Mouse (Mus musculus): ENCODE results near the gene Card14.

Card14 gene

DNA sequence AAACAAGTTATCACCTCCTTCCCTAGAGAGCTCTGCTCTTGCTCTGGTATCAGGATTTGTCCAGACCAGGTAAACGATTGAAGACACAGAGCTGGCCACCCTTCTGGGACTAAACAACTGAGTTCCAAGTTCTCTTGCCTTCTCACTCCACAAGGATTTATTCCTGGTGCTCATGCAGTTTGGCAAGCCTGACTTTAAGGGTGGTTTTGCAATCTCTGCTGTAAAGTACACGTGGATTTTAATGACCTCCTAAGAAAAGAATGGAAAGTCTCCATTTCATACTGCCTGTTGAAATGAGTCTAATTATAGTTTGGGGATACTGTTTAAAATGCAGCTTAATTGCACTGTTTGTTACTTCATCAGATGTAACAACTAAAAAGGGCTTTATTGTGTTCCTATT, 6.6 kb upstream of the Card14 start:
- DNase-seq (ENCODE audit: low spot score), result no peak

DNA sequence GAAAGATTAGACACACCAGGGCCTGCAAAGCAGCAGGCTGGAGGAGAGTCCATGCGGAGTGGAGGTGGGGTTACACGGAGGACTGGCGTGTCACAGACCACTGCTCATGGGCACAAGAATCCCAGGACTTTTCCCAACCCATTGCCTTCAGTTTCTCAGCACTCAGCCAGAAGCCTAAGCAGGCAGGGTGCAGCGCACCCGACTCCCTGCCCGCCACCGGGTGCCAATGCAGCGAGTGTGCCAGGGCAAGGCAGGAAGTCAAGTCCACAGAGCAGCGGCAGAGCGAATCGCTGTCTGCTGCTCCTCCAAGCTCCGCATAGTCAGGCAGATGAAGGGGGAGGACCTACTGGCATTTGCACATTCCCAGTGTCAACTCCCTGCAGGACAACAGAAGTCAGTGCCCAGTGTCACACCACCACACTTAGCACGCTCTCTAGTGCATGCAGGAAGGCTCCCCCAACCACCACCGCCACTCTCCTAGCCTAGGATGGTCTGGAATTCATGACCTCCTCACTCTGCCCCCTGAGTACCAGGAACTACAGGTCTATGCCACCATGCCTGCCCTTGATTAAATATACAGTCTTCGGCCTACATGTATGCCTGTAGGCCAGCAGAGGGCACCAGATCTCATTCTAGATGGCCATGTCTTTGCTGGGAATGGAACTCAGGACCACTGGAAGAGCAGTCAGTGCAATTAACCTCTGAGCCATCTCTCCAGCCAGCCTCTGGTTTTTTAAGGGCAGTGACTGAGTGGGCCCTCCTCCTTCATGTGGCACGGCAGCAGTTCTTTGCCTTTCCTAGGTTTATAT, 2.5 kb upstream of the Card14 start:
- DNase-seq (ENCODE audit: low spot score), result peak; percentile 18

DNA sequence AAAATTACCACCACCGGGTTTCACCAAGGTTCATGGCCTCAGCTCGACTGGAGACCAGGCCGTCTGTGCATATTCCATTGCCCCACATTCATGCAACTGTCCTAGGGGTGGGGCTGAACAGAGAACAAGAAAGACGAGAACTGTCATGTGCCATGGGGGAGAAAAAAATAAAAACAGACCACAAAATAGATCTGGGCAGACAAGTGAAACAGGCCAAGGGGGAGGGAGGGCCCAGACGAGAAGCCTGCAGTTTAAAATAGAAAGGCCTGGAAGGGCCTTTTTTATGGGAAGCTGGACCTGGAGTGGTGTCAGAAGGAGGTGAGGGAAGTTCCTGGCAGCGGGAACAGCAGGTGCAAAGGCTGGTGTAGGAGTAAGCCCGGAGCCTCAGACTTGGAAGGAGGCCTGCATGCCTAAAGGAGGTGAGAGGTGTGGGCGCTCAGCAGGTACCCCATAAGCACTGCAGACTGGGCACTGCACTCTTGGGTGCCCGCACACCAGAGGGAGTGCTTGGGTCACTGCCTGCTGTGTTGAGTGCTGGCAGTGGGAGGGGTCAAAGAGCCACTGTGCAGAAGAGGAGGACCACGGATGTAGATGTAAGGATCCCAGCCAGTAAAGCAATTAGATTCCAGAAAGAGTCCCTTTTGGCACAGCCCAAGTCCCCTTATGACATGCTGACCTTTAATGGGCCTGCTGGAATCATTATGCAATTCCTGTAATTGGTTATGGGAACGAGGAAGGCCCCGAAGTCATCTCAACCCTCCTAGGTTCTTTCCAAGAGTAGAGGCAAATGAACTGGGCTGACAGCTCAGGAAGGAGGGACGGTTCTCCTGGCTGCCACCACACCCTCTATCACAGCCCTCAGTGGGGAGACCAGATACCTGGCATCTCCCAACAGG, 558 bp upstream of the Card14 start:
- no peak for DNase-seq (ENCODE audit: low spot score)

DNA sequence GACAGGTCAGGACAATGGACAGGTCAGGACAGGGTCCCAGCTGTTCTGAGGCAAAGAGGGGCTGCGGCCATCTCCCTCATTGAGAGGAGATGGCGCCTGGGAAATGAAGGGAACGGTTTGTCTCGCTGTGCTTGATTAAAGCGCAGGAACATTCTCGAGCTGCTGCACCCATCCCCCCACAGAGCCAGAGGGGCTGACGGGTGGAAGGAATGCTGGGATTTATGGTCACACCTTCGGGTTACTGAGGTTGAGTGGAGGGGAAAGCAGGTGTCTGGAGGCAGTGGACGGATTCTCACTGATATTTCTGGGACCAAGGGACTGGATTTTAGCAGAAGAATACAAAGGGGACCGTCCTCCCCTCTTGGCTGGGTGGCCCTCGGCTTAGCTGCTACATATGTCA, 348 bp downstream of the Card14 start:
- no peak for DNase-seq (ENCODE audit: low spot score)

DNA sequence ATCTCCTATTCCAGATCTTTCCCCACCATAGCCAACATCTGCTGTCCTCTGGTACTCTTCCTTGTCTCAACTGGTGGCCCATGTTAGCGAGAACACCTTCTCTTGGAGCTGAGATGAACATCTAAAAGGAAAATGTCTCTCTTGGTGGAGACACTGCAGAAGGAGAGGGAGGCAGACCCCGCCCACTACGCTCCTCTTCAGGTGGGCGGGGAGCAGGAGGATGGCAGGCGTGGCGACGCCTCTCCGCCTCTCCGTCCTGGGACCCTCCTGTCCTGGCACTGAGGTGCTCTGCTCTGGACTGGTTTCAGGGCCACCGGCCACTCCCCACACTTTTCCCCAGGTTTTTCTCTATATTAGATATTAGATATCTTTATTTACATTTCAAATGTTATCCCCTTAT, 3.1 kb downstream of the Card14 start:
- no peak for DNase-seq (ENCODE audit: low spot score)

DNA sequence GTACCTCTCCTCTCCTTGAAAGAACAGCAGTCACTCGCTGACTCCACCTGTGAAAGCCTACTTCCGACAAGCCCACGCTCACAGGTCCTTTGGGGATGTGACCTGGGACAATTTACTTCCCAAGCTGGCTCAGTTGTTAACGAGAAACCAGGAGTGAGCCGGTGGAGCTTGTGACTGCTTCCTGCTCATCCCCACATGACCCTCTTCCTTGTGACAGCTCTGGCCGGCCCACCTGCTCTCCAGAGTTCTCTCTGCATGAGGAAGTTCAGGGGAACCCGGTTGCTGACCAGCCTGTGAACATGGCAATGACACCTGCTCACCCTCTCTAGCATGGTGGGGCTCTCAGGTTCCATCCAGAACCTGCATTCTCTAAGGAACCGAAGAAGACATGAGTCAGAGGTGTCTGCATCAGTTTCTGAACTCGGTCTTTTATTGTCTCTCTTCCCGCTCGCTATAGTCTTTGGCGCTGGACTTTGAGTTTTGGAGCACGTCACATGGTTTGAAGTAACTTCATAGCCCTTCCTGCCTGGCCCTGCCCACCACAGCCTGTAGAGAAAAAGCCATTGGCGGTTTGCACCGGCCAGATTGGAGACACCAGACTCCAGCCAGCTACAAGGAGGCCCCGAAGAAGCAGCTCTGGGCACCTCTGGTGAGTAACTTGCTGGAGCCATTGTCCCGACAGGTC, 6.8 kb downstream of the Card14 start:
- no peak for DNase-seq (ENCODE audit: low spot score)

DNA sequence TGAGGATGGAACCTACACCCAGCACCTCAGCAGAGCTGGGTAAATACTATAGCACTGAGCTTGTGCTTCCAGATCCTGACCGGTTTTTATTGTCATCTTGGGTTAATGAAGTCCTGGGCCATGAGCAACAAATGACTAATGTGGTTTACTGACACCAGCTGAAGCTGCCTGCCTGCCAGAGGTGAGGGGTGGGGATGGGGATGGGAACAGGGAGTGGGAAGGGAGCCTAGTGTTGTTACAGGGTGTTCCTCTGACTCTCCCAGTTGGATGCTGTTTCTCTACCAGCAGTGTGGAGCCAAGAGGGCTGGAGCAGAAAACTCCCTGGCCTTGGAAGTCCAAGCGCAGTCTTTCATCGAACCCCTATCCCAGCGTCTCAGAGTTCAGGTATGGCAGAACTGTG, 9.2 kb downstream of the Card14 start:
- no peak for DNase-seq (ENCODE audit: low spot score)

DNA sequence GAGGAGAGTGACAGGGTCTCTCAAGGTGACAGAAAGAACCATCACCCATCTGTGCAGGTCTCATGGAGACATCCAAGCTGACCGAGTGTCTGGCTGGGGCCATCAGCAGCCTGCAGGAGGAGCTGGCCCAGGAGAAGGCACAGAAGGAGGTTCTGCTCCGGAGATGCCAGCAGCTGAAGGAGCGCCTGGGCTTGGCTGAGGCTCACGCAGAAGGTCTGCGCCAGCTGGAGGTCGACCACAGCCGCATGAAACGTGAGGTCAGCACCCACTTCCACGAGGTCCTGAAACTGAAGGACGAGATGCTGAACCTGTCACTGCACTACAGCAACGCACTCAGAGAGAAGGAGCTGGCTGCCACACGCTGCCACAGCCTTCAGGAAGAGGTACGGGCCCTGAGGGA, 15.0 kb downstream of the Card14 start:
- no peak for DNase-seq (ENCODE audit: low spot score)

DNA sequence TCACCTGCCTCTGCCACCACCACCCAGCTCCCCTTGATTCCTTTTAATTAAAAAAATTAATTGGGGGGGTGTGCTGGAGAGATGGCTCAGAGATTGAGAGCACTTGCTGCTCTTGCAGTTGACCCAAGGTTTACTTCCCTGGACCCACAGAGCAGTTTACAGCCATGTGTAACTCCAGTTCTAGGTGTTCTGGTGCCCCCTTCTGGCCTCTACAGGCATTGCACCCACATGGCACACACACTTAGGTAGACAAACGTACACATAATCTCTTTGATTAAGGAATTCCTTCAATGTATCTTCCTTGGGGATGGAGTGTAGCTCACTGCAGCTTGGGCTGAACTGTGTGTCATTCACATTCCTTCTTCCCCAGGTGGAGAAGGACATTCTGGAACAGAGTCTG, 17.5 kb downstream of the Card14 start:
- DNase-seq (ENCODE audit: low spot score), result no peak

DNA sequence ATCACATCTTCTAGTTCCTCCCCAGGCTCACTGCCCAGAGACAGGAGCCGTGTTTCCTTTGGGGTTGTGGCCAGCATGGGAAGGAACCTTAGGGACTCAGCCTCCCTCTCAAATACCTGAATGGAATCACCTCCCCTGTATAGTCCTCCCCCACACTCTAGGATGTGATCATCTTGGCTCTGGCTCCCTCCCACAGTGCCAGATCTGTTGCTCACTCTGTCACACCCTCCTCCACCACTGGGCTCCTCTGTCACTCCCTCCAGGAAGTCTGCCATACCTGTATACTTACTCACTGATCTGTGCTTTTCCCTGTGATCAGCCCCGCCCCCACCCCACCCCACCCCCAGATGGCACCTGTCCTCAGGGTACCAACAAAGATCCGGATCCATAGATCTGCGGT, 23.0 kb downstream of the Card14 start:
- no peak for DNase-seq (ENCODE audit: low spot score)

DNA sequence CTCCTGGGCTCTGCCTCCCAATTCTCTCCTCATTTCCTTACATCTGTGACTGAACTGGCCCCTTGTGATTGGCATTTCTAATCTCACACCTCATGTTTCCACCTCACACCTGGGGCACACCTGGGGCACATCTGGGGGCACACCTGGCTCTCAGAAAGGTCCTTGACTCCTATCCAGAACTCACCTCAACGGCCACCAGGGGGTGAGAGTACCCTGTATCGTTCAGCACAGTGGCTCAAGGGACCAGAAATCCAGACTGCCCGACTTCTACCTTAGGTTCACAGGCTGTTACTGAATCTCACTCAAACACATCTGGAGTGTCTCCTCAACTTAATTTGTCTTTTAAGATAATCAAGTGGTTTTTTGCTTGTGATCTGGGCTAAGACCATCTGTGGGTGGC, 24.4 kb downstream of the Card14 start:
- DNase-seq (ENCODE audit: low spot score), result no peak

DNA sequence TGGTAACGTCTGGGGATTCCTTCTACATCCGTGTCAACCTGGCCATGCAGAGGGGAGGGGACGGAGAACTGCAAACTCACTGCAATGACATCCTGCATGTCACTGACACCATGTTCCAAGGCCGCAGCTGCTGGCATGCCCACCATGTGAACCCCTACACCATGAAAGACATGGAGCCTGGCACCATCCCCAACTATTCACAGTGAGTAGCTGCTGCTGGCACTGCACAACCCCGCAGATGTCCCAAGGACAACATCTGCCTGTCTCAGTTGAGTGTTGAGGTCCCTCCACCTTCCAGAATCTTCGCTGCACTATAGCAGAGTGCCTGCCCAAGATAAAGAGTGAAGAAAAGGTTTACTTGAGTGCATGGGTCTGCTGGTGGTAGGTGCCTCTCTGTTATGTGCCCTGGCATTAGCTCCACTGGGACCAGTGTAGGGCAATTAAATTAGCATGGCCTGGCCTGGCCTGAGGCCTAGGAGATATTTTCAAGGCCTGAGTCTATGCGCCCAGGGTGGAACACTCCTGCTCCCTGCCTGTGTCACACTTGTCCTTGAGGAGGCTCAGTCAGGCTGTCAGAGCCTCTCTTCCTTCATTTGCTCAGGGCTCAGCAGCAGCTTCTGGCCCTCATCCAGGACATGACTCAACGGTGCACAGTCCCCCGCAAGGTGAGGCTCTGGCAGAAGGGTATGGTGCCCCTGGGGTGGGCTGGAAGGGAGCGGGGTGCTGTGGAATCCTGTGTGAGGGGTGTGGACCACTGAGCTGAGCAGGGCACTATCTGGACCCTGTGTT, 30.9 kb downstream of the Card14 start:
- DNase-seq (ENCODE audit: low spot score), result no peak

DNA sequence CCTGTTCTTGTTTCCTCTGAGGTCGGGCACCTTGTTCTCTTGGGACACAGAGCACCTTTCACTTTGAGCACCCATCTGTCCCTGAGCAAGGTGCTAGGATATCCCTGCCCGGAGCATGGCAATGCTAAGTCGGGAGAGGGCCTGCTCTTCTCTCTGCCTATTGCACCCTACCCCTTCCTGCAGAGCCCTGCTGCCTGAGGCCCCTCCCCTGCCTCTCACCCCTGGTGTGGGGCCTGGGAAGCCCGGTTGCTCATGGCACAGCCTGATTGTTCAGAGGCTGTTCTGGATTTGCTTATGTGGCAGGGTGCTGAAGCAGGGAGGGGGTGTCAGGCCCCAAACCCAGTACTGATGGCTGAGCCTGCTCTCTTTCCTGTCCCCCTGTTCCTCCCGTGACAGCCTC, 31.6 kb downstream of the Card14 start:
- DNase-seq (ENCODE audit: low spot score), result no peak

DNA sequence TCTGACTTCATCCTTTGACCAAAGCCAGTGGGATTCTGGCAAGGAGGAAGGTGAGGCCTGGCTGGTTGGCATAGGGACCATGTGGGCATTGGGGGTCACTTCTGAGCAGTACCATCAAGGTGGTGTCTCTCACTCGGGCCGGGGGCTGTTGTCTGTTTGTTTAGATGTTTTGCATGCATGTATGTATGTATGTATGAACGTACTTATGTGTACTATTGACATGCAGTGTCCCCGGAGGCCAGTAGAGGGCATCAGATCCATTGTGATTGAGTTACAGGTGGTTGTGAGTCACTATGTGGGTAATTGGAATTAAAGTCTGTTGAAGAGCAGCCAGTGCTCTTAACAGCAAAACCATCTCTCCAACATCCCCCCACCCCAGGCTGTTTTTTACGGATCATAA, 32.1 kb downstream of the Card14 start:
- peak; percentile 74 for DNase-seq (ENCODE audit: low spot score)

DNA sequence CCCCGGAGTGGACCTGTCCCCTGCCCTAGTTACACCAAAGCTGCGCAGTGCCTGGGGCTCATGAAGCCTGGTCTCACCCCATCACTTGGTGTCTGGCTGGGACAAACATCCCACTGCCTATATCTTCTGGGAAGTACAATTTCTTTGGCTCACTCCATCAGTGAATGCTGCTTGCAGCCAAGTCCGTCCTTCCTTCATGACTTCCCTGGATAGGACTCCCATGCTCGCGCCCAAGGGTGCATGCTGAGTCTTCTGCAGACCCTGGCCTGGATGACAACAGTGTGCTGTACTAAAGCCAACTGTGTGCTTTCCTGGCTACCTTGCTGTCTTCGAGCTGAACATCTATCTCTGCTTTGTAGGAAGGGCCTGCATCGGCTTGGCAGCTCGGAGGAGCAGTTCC, 36.6 kb downstream of the Card14 start:
- no peak for DNase-seq (ENCODE audit: low spot score)

DNA sequence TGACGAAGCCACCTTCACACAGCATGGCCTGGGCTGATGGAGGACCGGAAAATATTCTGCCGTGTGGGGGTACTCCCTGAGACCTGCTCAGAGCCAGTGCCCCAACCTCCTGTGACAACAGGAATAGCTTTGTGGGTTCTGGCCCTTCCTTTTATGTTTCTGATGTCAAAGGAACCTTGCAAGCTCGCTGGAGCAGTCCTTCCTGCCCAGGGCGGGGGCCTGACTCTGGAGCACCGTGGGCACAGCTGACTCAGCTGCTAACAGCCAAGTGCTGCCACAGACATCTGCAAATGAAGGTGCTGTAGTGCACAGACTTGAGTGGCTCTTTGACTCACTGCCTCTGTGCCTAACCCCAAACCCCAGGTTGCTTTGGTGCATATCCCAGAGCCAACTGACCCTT, 37.3 kb downstream of the Card14 start:
- no peak for DNase-seq (ENCODE audit: low spot score)

DNA sequence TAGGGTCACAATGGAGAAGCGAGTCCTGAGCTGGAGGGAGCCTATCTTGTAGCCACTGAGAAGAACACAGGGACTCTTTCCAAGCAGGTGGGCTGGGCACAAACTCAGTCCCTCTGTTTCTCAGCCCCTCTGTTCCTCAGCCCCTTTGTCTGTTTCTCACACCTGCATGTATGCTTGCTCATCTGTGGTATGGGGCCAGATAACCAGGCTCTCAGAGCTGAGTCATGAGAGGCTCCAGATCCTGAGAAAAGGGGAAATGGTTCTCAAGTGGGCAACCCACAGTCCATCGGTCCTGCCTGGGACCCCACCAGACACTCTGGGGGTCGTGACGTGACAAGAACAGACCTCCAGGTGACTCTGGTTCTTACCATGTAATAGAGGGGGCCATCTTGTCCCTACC, 39.6 kb downstream of the Card14 start:
- DNase-seq (ENCODE audit: low spot score), result no peak

DNA sequence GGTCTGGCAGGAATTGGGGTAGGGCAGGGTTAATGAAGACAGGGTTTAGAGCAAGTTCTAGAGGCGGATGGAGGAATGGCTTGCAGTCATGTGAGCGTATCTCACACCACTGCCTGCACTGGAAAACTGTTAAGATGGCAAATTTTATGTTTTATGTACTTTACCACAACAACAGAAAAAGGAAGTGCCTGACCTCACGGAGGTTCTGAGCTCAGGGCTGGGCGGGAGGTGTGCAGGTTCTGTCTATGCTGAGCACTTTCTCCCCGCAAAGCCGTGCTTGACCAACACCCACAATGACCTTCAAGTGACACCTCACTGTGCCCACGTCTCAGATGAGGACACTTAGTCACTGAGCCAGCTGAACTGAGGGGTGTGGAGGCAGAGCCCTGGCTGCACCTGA, 44.5 kb downstream of the Card14 start:
- no peak for DNase-seq (ENCODE audit: low spot score)

DNA sequence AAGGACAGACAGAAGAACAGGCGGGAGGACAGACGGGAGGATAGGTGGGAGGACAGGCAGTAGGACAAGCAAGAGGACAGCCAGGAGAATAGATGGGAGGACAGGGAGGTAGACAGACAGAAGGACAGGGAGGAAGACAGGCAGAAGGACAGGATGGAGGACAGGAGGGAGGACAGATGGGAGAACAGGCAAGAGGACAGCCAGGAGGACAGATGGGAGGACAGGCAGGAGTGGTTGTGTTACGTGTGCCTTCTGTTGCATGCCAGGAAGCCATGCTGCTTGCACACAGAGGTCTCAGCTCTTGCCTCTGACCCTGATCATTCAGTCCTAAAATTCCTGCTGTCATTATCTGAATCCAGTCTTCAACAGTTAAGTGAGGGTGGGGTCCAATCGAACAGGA, 46.4 kb downstream of the Card14 start:
- no peak for DNase-seq (ENCODE audit: low spot score)

DNA sequence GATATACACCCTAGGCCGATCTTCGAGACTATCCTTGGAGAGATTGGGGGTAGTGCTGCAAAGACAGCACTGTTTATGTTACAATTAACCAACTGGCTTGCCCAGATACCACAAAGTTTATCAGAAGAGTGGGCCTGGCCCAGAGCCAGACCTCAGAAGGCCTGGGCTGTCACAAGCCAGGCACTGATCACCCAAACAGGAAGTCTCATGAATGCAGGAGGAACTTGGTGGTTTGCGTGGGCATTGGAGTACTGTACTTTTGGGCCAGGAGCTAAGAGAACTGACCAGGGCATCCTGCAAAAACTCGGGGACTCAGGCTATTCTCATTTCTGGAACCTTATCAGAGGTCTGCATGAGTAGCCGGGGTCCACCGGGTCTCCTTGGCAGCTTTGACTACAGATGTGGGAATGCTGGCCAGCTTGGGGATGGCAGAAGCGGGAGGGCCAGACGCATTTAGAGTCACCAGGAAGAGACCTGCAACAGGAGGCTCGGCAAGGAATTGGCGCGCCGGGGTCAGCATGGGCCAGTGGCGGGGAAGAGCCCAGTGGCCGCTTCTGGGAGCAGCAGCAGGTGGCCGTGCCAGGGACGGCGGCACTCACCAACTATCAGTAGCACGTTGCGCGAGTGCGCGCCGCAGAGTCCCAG, 47.4 kb downstream of the Card14 start:
- DNase-seq (ENCODE audit: low spot score), result peak; percentile 83
